Comparison of ENCODE assay signal across 9 mouse cellular contexts in genomic region chr19:31114690-31115089, GRCm38 (mm10). TPM values are rescaled to one million over a fixed set of nuclear protein-coding genes. Genes with fewer than 3 reads are reported as not detected.
DNase-seq lines count a peak whose midpoint lies in the region; ATAC-seq and TF ChIP-seq lines count a peak whose summit lies in the region.
"Had no signal": no experiment of that assay in that cellular context is flagged by ENCODE, and none has a peak within 500 bp of the region (broad histone marks: within the 10 kb centered on the region; RNA-seq: fewer than 3 reads in every experiment).

No protein-coding gene starts in this region.

- WGBS in liver, postnatal 0 days (ENCODE audit: insufficient replicate concordance): 42% methylated on average over 4 of the region's 4 CpGs

- no peak for TF ChIP-seq CTCF in E14TG2a.4 (conservative IDR thresholded peaks at IDR 0.05; ENCODE audit: low read length)
- no peak for TF ChIP-seq CTCF in liver, postnatal 0 days (IDR thresholded peaks at IDR 0.05; ENCODE audit: low read depth)

- no peak for TF ChIP-seq EP300 in liver, postnatal 0 days (IDR thresholded peaks at IDR 0.05; ENCODE audit: low read depth)

- no peaks in the 10 kb centered on the region for H3K27me3 ChIP-seq in E14TG2a.4 (ENCODE audit: insufficient read depth, low read length)
- H3K27me3 ChIP-seq in liver, postnatal 0 days (ENCODE audit: insufficient read depth, low read length): no peaks in the 10 kb centered on the region
- H3K27me3 ChIP-seq: liver, embryonic 15.5 days had no signal

- peaks cover 5% of the 10 kb centered on the region for H3K9me3 ChIP-seq in E14TG2a.4 (ENCODE audit: low read length)
- no peaks in the 10 kb centered on the region for H3K9me3 ChIP-seq in liver, postnatal 0 days (ENCODE audit: low read length)
- H3K9me3 ChIP-seq: liver, embryonic 15.5 days had no signal

- H3K4me2 ChIP-seq in liver, postnatal 0 days (ENCODE audit: low read depth, low read length): no peak overlapping the region
- H3K4me2 ChIP-seq: liver, embryonic 15.5 days had no signal

- H3K36me3 ChIP-seq in E14TG2a.4 (ENCODE audit: insufficient read depth, low read length): peaks cover 27% of the 10 kb centered on the region
- H3K36me3 ChIP-seq in liver, postnatal 0 days (replicated peaks; ENCODE audit: insufficient read depth, low read length): no peaks in the 10 kb centered on the region
- H3K36me3 ChIP-seq: liver, embryonic 15.5 days had no signal

- ATAC-seq in liver, postnatal 0 days: no peak

- no peak overlapping the region for H3K27ac ChIP-seq in liver, postnatal 0 days (ENCODE audit: low read depth)
- H3K27ac ChIP-seq: liver, embryonic 15.5 days had no signal

- H3K4me1 ChIP-seq in E14TG2a.4 (replicated peaks; ENCODE audit: low read depth, low read length): peaks cover 25% of the 10 kb centered on the region
- H3K4me1 ChIP-seq in liver, postnatal 0 days (ENCODE audit: insufficient read depth): no peaks in the 10 kb centered on the region
- H3K4me1 ChIP-seq: liver, embryonic 15.5 days had no signal

- intact Hi-C loops in heart, postnatal 36 days (cut with DNase I): no loop called here

- H3K4me3 ChIP-seq in E14TG2a.4 (replicated peaks; ENCODE audit: low read length): peak overlapping the region; percentile 83
- H3K4me3 ChIP-seq in liver, postnatal 0 days (ENCODE audit: low read depth, low read length): no peak overlapping the region
- H3K4me3 ChIP-seq: liver, embryonic 15.5 days had no signal

- H3K9ac ChIP-seq in liver, postnatal 0 days (replicated peaks): no peak overlapping the region
- H3K9ac ChIP-seq: liver, embryonic 15.5 days had no signal

- peak; percentile 32 for DNase-seq in embryo, embryonic 10.5 days (ENCODE audit: low spot score)
- DNase-seq in embryo, embryonic 9.5 days (ENCODE audit: extremely low spot score): no peak
- peak; percentile 12 for DNase-seq in kidney, adult 18-20 months
- peak; percentile 45 for DNase-seq in mesoderm, embryonic 11.5 days (ENCODE audit: low read depth, low spot score)
- DNase-seq in liver, postnatal 0 days: no peak
- DNase-seq in cerebellum, adult 18-20 months: no peak
- DNase-seq in heart, postnatal 36 days: no peak

RNA-seq across cellular contexts. Expression of gene Cstf2t, which starts 32.1 kb away (rescaled TPM):
- polyA plus RNA-seq in liver, postnatal 0 days (2015; fragmentation: Nextera tagmentation; extraction: Ambion mirVana): 9.9 and 10.2 TPM in 2 replicates
- 10 to 100 TPM; 24.4 to 25.0 TPM for total RNA-seq in heart, postnatal 36 days (2021)

Comparison
In these comparisons a context has a peak if more than half of its experiments do, and no peak if none do; other contexts are left out.
1. DNase-seq: peak in embryo, embryonic 10.5 days (single experiment), kidney, adult 18-20 months (single experiment) and mesoderm, embryonic 11.5 days (single experiment); none in embryo, embryonic 9.5 days (single experiment), liver, postnatal 0 days (single experiment), cerebellum, adult 18-20 months (0 of 2) and heart, postnatal 36 days (0 of 2).